Mouse (Mus musculus) adrenal gland, postnatal 25 days (tissue): ENCODE measurements around the gene Ncoa3. TPM values are rescaled to one million over a fixed set of nuclear protein-coding genes. Genes with fewer than 3 reads are reported as not detected.

Experiments used
- DNase-seq: peaks from one replicate; pipeline ENCODE4 v3.0.0; 2021; ENCODE audit warnings: mixed read lengths
- total RNA-seq: library from RNA; stranded (reverse); gene quantifications from 2 replicates; pipeline ENCODE4 v1.2.3, GENCODE M21; 2021

The Ncoa3 gene
- total RNA-seq, 1 experiment from 2014 or later = 27.1 TPM

DNA sequence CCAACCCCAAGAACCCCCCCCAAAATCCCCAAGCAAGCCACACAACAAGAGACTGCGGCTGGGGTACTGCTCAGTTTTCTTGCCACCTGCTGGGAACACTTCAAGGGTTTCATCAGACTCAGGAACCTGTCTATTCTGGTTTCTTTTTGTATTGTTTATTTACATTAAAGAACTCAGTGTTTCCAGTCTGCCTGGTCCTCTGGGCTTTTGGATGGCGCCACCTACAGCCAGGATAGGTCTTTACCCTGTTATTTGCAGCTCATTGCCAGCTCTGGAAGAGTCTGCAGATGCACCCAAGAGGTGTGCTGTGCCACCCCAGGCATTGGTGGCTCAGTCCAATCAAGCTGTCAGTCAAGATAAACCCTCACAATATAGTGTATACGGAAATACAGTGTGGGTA, 43.3 kb downstream of the Ncoa3 start:
- peak; percentile 57 for DNase-seq

- DNase-seq = no peak
Measured at GRCm38 (mm10) chr2:166039681-166040080, 47.2 kb downstream of the Ncoa3 start.

- no peak for DNase-seq
Measured at GRCm38 (mm10) chr2:166042542-166042941, 50.1 kb downstream of the Ncoa3 start.

DNA sequence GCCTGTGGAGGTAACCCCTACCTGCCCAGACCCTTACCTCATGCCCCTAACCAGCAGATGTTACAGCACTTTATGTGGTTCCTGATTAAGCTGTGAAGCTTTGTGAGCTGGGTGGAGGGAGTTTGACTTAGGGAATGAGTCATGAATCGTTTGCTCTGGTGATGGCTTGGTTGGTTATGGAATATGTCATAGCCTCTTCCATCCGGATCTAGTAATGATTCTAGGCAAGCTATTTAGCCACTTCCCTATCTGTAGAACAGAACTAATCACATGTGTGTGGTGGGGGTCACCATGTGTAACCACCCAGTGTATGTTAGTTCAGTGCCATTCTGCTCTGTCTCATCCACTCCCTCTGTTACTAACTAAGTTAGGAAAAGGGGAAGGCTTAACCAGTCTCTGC, 52.6 kb downstream of the Ncoa3 start:
- no peak for DNase-seq

DNA sequence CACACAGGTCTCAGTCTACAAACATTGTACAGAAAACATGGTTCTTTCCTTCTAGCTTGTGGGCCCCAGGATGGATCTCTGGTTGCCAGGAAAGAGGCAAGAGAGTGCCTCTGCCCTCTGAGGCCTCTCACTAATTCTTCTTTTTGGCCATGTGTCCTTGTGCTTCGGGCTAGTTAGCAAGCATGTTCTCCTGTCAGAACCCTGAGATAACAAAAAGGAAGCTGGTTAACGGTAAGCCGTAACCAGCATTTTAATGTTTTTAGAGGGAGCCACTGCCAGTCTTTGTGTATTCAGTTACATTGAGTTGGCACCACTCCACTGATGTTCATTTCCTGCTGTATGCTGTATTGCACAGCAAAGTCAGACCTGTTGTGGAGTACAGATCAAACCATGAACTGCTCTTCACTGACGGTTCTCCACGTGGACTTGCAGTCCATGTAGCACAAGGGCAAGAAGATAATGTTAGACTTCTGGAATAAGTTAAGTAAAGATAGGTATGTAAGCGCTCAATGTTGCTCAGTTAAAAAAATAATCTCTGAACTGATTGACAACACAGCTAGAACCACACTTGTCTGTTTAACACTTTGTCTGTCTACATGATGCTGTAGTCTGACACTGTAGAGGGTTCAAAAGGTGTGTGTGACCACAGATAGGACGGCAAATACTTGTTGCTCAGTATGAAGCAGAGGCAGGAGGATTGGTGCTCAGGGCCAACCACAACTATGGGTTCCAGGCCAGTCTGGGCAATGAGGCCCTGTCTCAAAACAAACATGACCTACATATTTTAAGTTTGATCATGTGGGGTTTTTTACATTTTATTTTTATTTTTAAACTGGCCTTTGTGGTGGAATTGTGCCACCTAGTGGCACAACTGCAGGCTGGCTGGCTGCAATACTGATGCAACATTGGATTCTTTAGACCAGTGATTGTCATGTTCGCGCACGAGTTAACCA, 53.4 kb downstream of the Ncoa3 start:
- no peak for DNase-seq

DNA sequence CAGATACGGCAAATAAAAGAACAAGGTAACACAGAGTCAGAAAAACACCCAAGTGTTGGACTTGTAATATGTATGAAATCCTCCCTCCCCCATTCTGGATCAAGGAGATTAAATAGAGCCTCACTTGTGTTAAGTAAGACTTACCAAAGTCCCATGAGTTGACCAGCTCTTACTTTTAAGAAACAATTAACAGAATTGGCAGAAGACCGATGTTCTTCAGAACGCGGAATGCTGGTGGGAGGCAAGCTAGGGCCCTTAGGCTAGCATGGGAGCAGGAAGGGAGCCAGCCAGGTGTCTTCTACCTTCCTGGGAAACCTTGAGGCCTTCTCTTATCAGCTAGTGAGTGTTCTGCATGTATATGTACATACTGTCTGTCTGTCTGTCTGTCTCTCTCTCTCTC, 55.5 kb downstream of the Ncoa3 start:
- DNase-seq = no peak

DNA sequence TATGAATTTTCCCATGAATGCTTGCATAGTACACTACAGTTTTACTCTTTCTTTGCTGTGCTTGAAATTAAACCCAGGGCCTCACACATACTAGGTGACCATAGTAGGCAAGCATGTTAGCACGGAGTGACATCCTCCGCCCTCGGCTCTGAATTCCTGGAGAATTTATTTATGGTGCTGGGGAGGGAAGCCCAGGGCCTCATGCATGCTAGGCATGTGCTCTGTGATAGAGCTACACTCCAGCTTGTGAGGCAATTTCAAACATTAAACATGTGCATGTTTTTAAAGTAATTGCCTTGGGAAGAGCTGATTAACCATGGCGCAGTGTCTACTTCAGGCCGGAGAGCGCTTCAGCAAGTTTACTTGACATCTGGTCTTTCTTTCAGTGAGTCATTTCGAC, 56.4 kb downstream of the Ncoa3 start:
- DNase-seq = no peak

DNA sequence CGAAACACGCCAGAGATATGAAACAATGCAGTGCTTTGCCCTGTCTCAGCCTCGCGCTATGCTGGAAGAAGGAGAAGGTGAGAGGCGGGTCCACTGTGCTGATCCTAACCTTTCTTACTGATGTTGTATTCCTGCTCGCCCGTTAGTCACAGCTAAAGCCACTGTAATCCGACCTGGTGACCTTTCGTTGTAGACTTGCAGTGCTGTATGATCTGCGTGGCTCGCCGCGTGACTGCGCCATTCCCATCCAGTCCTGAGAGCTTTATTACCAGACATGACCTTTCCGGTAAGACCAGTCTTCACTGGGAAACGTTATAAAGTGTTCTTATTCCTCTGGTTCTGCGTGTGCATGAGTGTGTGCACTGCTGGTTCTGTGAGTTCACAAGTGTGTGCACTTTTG, 59.0 kb downstream of the Ncoa3 start:
- DNase-seq = no peak

DNA sequence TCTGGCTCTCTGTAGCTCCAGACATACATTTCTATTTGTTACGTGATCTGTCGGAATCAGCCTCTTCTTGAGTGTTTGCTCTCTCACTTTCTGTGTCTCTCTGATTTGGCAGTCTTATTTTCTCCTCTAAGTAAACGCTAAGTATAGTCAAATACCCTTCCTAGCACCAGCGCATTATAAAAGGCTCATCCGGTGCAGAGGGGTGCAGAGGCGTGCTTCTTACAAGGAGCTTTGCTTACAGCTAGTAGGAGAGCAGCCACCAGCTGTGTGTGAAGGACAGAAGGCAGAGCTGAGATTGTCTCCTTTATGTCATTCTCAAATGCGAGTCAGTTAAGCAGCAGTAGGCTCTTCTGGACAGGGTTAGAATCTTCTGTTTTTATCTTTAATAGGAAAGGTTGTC, 59.5 kb downstream of the Ncoa3 start:
- DNase-seq = no peak

- DNase-seq = no peak
Measured at GRCm38 (mm10) chr2:166054002-166054539, 61.6 kb downstream of the Ncoa3 start.

- DNase-seq = peak; percentile 64
Measured at GRCm38 (mm10) chr2:166059684-166060423, 67.4 kb downstream of the Ncoa3 start.

- no peak for DNase-seq
Measured at GRCm38 (mm10) chr2:166062008-166062407, 69.6 kb downstream of the Ncoa3 start.

GRCm38 (mm10) chr2:166062431-166062830, 70.0 kb downstream of the Ncoa3 start:
- no peak for DNase-seq

GRCm38 (mm10) chr2:166066434-166066833, 74.0 kb downstream of the Ncoa3 start:
- DNase-seq = no peak

DNA sequence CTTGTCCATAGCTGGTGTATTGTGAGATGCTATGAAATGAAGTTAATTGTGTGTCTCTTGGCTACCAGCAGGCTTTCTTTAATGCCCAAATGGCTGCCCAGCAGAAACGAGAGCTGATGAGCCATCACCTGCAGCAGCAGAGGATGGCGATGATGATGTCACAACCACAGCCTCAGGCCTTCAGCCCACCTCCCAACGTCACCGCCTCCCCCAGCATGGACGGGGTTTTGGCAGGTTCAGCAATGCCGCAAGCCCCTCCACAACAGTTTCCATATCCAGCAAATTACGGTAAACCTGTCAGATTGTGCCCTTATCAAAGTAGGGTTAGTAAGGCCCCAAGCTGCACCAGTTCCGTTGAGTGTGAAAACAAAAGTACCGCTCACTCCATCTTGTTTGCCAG, 75.8 kb downstream of the Ncoa3 start:
- no peak for DNase-seq

- DNase-seq = no peak
Measured at GRCm38 (mm10) chr2:166069164-166069563, 76.7 kb downstream of the Ncoa3 start.

DNA sequence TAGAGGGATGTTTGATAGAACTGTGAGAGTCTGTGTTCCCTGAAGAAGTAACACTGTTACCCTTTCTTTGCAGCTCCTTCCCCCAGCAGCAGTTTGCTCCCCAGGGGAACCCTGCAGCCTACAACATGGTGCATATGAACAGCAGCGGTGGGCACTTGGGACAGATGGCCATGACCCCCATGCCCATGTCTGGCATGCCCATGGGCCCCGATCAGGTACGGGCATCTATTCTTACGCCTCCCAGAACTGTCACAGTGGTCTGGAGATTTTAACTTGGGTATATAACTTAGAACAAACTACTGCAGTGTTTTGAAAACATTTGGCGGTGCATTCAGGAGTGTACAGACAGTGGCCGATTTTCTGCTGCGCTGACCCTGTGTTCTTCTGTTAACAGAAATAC, 77.3 kb downstream of the Ncoa3 start:
- DNase-seq = no peak

GRCm38 (mm10) chr2:166071481-166071880, 79.0 kb downstream of the Ncoa3 start:
- no peak for DNase-seq

GRCm38 (mm10) chr2:166071889-166072288, 79.5 kb downstream of the Ncoa3 start:
- DNase-seq = no peak

DNA sequence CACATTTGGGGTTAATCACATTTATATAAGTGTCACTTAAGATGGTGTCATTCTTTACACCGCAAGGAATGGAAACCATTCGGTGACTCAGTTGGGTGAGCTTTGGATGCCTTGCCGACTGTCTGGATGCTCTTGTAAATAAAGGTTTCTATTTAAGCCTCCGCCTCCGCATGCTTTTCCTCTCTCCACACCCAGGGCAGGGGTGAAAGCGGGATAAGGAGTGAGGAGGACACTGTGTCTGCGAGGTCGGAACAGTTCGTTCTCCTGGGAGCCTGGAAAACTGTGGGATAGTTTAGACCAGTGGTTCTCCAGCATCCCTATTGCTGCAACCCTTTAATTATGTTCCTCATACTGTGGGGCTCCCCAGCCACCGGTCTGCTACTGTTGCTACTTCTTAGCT, 80.6 kb downstream of the Ncoa3 start:
- no peak for DNase-seq

DNA sequence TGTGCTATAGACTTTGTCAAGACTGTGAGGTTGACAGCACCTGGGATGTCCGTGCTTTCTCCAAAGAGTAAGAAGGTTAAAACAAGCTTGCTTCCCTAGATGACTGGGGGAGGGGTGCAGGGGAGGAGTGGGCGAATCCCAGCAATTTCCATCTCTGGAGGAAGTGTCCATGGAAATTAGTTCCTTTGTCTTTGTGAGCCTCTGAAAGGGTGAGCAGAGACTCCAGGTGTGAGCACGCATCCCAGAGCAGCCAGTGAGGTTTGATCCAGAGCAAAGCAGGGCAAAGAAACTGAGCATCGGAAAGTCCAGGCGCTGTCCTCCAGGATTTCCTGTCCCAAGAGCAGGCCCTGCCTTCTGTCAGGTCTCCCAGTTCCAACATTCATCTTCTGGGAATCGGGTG, 81.9 kb downstream of the Ncoa3 start:
- no peak for DNase-seq

GRCm38 (mm10) chr2:166077371-166077770, 84.9 kb downstream of the Ncoa3 start:
- no peak for DNase-seq

GRCm38 (mm10) chr2:166079231-166079630, 86.8 kb downstream of the Ncoa3 start:
- DNase-seq = no peak
